Mouse (Mus musculus) hindbrain, embryonic 13.5 days (tissue): ENCODE measurements around the gene 4930404N11Rik. TPM values are rescaled to one million over a fixed set of nuclear protein-coding genes. Genes with fewer than 3 reads are reported as not detected.

ENCODE experiments used
- ATAC-seq: fragments of 200-750 bp; cut with Nextera tagmentation; 2 replicates; pipeline ENCODE4 v1.8.0; 2017; ENCODE audit warnings: moderate TSS enrichment; ENCODE audit not compliant: low FRiP score
- H3K27ac ChIP-seq: fragments of 300-500 bp; sonication (generic); 2 replicates; pipeline ENCODE4 v1.5.1; 2015; ENCODE audit warnings: inconsistent platforms, mild to moderate bottlenecking, moderate library complexity
- H3K27me3 ChIP-seq: fragments of 300-500 bp; sonication (generic); 2 replicates; pipeline ENCODE4 v1.6.1; 2015; ENCODE audit warnings: mild to moderate bottlenecking, inconsistent platforms
- H3K36me3 ChIP-seq: fragments of 300-500 bp; sonication (generic); 2 replicates; pipeline ENCODE4 v1.6.1; 2015; ENCODE audit warnings: mild to moderate bottlenecking, inconsistent platforms
- H3K4me1 ChIP-seq: fragments of 300-500 bp; sonication (generic); replicated peaks from 2 replicates; pipeline ENCODE4 v1.6.1; 2015; ENCODE audit warnings: inconsistent platforms
- H3K4me2 ChIP-seq: fragments of 300-500 bp; sonication (generic); 2 replicates; pipeline ENCODE4 v1.6.1; 2015; ENCODE audit warnings: inconsistent platforms, mild to moderate bottlenecking, moderate library complexity
- H3K4me3 ChIP-seq: fragments of 300-500 bp; sonication (generic); 2 replicates; pipeline ENCODE4 v1.5.1; 2015; ENCODE audit warnings: mild to moderate bottlenecking, inconsistent platforms
- H3K9ac ChIP-seq: fragments of 300-500 bp; sonication (generic); 2 replicates; pipeline ENCODE4 v1.6.1; 2015; ENCODE audit warnings: mild to moderate bottlenecking, inconsistent platforms
- H3K9me3 ChIP-seq: fragments of 300-500 bp; sonication (generic); 2 replicates; pipeline ENCODE4 v1.6.1; 2016; ENCODE audit warnings: inconsistent platforms
- WGBS: fragments of 180-500 bp; shearing (Covaris S2); methylation state at CpG from one replicate; pipeline ENCODE4 v1.1.7; 2015; 5-methylcytosine and 5-hydroxymethylcytosine counted together
- polyA plus RNA-seq: library from polyadenylated mRNA; unstranded; fragments of >200 nt; fragmentation: Nextera tagmentation; extraction: Ambion mirVana; gene quantifications from 2 replicates; pipeline ENCODE4 v1.2.1, GENCODE M21; 2015

4930404N11Rik gene
- polyA plus RNA-seq, 1 experiment from 2014 or later, result 1.1 TPM

DNA sequence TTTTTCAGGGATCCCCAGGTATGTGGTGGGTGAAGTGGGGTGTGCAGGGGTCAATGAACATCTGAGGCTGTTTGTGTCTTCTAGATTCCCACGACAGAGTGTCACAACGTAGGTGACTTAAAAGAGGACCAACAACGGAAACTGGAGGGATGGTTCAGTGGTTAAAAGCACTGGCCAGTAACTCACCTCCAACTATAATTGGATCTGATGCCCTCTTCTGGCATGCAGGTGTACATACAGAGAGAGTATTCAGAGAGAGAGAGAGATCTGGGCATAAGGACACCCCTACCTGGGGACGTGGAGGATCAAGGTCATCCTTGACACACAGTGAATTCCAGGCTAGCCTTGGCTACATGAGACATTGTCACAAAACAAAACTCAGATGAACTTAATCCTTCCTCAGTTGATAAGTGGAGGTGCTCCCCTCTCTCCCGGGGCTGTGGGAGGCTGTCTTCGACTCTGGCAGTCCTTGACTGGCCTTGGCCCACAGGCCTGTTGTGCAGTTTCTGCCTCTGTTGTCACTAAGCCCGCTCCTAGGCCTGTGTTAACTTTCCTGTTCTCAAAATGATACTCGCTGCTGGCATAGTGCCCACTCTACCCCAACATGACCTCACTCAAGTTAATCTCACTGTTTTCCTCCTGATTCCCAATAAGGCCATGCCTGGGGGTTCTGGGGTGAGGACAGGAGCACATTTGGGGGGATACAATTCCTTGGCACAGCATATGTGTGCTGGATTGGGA is 21.0 kb downstream of the 4930404N11Rik start:
- Histone ChIP-seq H3K4me1 (peaks cover 28% of the 10 kb centered on the region), H3K4me3 (no peak overlapping the region), H3K4me2 (no peak overlapping the region), H3K36me3 (no peaks in the 10 kb centered on the region), H3K9ac (no peak overlapping the region), H3K9me3 (no peaks in the 10 kb centered on the region), H3K27ac (no peak overlapping the region), H3K27me3 (peaks cover 92% of the 10 kb centered on the region)
- ATAC-seq, result no peak
- 59% methylated on average over 8 of the region's 8 CpGs for WGBS

DNA sequence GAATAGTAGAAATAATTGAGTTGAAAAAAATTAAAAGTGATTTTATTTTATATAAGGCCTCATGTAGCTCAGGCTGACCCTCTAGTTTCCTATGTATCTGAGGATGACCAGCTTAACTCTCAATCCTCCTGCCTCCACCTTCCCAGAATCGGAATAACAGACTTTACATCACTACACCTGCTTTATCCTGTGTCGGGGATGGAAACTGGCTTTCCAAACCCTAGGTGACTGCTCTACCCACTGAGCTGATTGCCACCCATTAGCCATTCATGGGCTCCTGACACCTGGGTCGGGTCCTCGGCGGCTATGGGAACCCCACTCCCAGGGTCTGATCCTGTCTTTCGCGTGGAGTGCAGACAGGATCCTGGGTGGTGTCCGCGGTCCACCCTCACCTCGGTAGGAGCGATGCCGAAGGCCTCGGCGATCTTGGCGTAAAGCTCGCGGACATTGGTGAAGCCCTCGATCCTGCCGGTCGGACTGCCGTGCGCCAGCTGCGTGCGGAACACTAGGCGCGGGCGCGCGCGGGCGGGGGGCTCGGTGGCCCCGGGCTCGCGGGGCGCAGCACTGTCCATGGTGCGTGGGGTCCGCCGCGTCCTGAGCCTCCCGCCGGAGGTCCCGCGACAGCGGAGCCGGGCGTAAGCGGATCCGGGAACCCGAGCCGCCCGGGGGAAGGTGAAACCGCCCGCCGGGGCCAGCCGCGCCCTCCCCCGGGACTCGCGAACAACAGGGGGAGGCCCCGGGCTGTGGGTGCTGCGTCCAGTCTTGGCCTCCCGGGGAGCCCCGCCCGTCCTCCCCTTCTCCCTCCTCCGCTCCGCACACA is 22.7 kb downstream of the 4930404N11Rik start, which contains the start of gene Gipc3:
Gene Gipc3, minus strand, starts transcription at position 581 of the 820 bp plus-strand sequence.
- no peak within 1 kb of the TSS for H3K27ac ChIP-seq
- whole genome bisulfite sequencing, result 8% methylated on average over 55 of the region's 67 CpGs

DNA sequence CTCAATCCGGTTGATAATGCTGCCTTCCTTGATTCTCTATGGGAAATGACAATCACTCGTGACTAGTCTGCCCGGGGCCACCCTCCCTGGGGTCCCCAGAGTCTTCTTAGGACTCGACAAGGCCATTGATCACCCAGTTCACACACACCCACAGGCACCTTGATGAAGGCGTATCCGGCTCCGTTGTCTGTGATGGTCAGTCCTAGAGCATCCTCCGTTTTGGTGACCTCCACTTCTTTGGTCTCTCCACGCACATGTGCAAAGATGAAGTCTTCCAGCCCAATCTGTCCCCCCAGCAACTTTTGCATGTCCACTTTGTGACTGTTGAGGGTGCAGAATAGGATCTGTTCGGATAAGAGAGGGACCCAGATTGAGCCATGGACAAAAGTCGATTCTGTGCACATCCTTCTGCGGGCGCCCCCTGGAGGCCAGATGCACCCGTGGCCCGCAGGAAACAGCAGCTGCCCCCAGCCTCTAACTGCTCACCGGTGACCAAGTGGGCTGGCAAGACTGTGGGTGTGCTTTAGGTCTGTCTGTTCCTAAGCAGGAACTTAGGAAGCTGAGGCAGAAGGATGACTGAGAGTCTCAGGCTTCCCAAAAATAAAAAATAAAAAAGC is 24.2 kb downstream of the 4930404N11Rik start:
- no peak overlapping the region for H3K4me3 ChIP-seq
- H3K4me2 ChIP-seq, result no peak overlapping the region
- no peak overlapping the region for H3K27ac ChIP-seq
- H3K9ac ChIP-seq, result no peak overlapping the region
- ATAC-seq, result no peak
- 36% methylated on average over 16 of the region's 16 CpGs for WGBS
- no peaks in the 10 kb centered on the region for H3K9me3 ChIP-seq
- peaks cover 10% of the 10 kb centered on the region for H3K4me1 ChIP-seq
- no peaks in the 10 kb centered on the region for H3K36me3 ChIP-seq
- H3K27me3 ChIP-seq, result peaks cover 86% of the 10 kb centered on the region

More for the DNA sequence above, 22.7 kb downstream of the 4930404N11Rik start, which contains the start of gene Gipc3:
- H3K9me3 ChIP-seq, result no peaks in the 10 kb centered on the region
- H3K9ac ChIP-seq, result peak within 1 kb of the TSS; percentile 67
- peaks cover 88% of the 10 kb centered on the region for H3K27me3 ChIP-seq
- H3K4me2 ChIP-seq, result peak within 1 kb of the TSS; percentile 66
- peaks cover 18% of the 10 kb centered on the region for H3K4me1 ChIP-seq
- no peak for ATAC-seq
- no peaks in the 10 kb centered on the region for H3K36me3 ChIP-seq
- peak within 1 kb of the TSS; percentile 46 for H3K4me3 ChIP-seq

DNA sequence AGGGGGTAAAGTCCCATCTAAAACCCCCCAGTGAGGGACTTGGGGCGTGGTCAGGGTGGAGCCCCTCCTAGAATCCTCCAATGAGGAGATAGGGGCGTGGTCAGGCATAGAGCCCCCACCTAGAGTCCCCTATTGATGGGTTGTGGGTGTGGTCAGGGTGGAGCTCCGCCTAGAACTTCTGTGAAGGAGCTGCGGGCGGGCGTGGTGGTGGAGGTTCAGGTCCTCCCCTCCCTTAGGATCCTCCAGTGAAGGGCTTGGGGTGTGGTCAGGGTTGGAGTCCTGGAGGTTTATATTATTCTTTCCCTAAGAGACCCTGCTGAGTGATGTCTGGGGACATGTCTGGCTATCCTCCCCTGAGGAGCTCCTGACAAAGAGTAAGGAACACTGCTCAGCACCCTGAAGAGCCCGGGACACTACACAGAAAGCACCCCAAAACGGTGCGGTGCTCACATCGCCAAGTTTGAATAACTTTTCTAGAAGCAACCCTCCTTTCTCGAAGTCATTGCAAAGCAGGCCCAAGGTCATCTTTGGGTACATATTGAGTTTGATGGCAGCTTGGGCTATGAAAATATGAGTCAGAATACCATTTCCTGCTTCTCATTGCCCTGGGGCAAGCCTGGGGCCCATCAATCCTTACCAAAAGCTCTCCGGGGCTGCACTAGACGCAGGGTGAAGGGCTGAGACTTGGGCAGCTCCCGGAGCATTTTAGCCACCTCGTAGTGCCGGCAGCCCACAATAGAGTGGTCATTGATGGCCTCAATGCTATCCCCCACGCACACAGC is 24.9 kb downstream of the 4930404N11Rik start:
- Histone ChIP-seq H3K4me2 (no peak overlapping the region), H3K27me3 (peaks cover 79% of the 10 kb centered on the region), H3K9me3 (no peaks in the 10 kb centered on the region), H3K9ac (no peak overlapping the region), H3K4me1 (peaks cover 8% of the 10 kb centered on the region), H3K27ac (no peak overlapping the region), H3K4me3 (no peak overlapping the region), H3K36me3 (no peaks in the 10 kb centered on the region)
- ATAC-seq, result no peak
- WGBS, result 34% methylated on average over 17 of the region's 17 CpGs

DNA sequence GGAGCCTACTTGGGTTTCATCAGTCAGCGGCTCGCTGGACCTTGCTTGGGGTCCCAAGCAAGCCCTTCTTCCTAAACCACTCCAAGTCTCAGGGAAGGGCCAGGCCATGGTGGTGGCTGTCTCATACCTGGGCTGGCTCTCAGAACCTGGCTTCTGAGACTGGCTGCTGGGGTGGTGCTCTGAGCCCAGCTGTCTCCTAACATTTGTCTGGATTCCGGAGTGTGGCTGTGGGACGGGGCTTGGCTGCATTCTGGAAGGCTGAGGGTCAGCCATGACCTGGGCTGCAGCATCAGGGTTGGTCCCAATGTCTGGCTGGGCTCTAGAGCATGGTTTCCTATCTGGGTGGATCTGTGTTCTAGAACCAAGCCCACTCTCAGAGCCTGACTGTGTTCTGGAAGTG is 29.1 kb downstream of the 4930404N11Rik start:
- WGBS, result 93% methylated on average over 4 of the region's 4 CpGs
- Histone ChIP-seq H3K9me3 (no peaks in the 10 kb centered on the region), H3K27me3 (peaks cover 69% of the 10 kb centered on the region), H3K27ac (no peak overlapping the region), H3K4me1 (peaks cover 12% of the 10 kb centered on the region), H3K36me3 (no peaks in the 10 kb centered on the region), H3K9ac (no peak overlapping the region), H3K4me3 (no peak overlapping the region), H3K4me2 (no peak overlapping the region)
- no peak for ATAC-seq

DNA sequence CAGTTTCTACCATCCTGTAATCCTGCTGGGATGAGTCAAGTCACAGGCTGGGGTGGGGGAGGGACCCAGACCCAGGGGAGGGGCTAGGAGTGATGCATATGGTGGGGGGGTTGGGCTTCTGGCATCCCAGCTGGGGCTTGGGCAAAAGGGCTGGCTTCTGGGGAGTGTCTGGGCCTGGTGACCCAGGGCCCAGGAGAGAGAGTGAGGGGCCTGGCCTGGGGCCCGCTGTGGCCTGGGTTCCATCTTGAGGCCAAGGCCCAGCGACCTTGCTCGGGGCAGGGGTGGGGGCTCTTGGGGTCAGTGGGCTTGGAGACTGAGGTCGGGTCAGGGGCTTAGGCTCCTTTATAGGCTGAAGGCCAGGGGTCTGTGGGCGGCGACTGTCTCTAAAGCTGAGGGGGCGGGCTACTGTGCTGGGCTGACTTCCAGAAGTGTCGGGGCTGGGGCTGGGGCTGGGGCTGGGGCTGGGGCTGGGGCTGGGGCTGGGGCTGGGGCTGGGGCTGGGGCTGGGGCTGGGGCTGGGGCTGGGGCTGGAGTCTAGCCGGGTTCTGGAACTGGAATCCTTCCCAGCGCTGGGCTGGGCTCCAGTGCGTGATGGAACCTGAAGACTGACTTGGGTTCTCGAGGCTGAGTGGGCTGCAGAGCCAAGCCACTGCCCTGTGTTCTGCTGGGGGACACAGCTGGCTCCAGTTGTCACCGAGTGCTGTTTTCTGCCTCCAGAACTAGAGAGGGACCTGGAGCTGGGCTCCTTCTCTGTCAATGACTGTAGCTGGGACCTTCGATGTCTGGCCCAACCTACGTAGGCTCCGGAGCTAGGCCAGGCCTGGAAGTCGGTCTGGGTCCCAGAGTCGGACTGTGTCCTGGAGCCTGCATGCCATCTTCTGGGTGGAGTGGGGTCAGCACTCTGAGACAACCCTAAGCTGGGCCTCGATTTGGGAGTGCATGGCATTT is 29.9 kb downstream of the 4930404N11Rik start:
- ATAC-seq, result no peak
- H3K9me3 ChIP-seq, result no peaks in the 10 kb centered on the region
- 41% methylated on average over 15 of the region's 19 CpGs for WGBS
- no peak overlapping the region for H3K4me3 ChIP-seq
- H3K9ac ChIP-seq, result 0 out of 2 replicates have a peak overlapping the region, but pooled peaks have one; percentile 19
- H3K27me3 ChIP-seq, result peaks cover 63% of the 10 kb centered on the region
- H3K36me3 ChIP-seq, result no peaks in the 10 kb centered on the region
- no peak overlapping the region for H3K27ac ChIP-seq
- H3K4me1 ChIP-seq, result peaks cover 12% of the 10 kb centered on the region
- H3K4me2 ChIP-seq, result no peak overlapping the region

DNA sequence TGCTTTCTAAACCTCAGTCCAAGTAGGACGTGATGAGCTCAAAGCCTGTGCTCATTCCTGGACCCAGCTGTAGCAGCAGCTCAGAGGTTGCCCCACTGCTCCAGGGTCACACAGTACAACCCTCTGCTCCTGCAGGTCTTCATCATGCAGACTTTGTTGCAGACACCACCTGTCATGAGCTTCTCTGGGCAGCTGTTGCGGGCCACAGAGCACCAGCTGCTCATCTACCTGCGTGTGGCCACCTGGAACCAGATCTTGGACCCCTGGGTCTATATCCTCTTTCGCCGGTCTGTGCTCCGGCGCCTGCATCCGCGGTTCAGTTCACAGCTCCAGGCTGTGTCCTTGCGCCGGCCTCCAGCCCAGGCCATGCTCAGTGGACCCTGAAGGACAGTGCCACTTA is 31.3 kb downstream of the 4930404N11Rik start:
- H3K27me3 ChIP-seq, result peaks cover 60% of the 10 kb centered on the region
- H3K36me3 ChIP-seq, result no peaks in the 10 kb centered on the region
- H3K27ac ChIP-seq, result no peak overlapping the region
- H3K4me1 ChIP-seq, result peaks cover 12% of the 10 kb centered on the region
- no peak for ATAC-seq
- no peak overlapping the region for H3K4me3 ChIP-seq
- H3K4me2 ChIP-seq, result no peak overlapping the region
- 68% methylated on average over 11 of the region's 11 CpGs for WGBS
- H3K9me3 ChIP-seq, result no peaks in the 10 kb centered on the region
- H3K9ac ChIP-seq, result no peak overlapping the region

DNA sequence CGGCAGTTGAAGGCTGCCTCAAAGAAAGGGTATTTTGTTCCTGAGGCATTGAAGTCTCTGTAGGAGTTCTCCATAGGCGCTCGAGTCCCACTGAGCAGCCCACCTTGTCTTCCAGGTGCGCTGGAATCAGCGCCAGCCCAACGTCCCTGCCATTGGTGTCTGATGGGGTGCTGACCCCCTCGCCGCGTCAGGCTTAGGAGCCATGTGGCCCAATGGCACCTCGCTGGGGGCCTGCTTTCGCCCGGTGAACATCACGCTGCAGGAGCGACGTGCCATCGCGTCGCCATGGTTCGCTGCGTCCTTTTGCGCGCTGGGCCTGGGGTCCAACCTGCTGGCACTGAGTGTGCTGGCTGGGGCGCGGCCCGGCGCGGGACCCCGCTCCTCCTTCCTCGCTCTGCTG is 33.3 kb downstream of the 4930404N11Rik start:
- H3K4me1 ChIP-seq, result peaks cover 15% of the 10 kb centered on the region
- peak overlapping the region; percentile 13; the same call in 1 of the 2 replicates for H3K9ac ChIP-seq
- 11% methylated on average over 29 of the region's 29 CpGs for WGBS
- H3K27me3 ChIP-seq, result peaks cover 44% of the 10 kb centered on the region
- no peak overlapping the region for H3K4me2 ChIP-seq
- H3K36me3 ChIP-seq, result peaks cover 11% of the 10 kb centered on the region
- no peaks in the 10 kb centered on the region for H3K9me3 ChIP-seq
- no peak for ATAC-seq
- H3K4me3 ChIP-seq, result 0 out of 2 replicates have a peak overlapping the region, but pooled peaks have one; percentile 7
- no peak overlapping the region for H3K27ac ChIP-seq

DNA sequence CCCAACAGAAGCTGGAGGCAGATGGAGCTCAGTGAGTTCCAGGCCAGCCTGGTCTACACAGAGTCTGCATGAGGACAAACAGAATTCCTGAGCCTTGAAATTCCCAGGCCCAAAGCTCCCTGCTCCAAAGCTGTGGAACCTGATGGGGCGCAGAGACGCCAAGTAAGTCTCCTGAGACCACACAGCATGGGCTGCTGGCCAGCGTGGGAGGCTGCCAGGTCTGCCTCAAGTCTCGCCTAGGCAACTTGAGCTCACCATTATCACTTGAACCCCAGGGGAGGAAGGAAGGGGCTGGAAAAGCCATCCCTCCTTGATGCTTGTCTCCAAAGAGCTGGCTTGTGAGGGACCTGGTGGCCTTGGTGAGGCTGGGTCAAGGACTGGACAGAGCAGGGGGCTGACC is 35.6 kb downstream of the 4930404N11Rik start:
- H3K9me3 ChIP-seq, result no peaks in the 10 kb centered on the region
- no peak overlapping the region for H3K27ac ChIP-seq
- H3K27me3 ChIP-seq, result peaks cover 39% of the 10 kb centered on the region
- WGBS, result 71% methylated on average over 4 of the region's 4 CpGs
- H3K4me3 ChIP-seq, result no peak overlapping the region
- no peak overlapping the region for H3K4me2 ChIP-seq
- peaks cover 9% of the 10 kb centered on the region; the same call in 1 of the 2 replicates for H3K4me1 ChIP-seq
- peaks cover 34% of the 10 kb centered on the region for H3K36me3 ChIP-seq
- H3K9ac ChIP-seq, result peak overlapping the region; percentile 35; the same call in 1 of the 2 replicates
- ATAC-seq, result no peak

DNA sequence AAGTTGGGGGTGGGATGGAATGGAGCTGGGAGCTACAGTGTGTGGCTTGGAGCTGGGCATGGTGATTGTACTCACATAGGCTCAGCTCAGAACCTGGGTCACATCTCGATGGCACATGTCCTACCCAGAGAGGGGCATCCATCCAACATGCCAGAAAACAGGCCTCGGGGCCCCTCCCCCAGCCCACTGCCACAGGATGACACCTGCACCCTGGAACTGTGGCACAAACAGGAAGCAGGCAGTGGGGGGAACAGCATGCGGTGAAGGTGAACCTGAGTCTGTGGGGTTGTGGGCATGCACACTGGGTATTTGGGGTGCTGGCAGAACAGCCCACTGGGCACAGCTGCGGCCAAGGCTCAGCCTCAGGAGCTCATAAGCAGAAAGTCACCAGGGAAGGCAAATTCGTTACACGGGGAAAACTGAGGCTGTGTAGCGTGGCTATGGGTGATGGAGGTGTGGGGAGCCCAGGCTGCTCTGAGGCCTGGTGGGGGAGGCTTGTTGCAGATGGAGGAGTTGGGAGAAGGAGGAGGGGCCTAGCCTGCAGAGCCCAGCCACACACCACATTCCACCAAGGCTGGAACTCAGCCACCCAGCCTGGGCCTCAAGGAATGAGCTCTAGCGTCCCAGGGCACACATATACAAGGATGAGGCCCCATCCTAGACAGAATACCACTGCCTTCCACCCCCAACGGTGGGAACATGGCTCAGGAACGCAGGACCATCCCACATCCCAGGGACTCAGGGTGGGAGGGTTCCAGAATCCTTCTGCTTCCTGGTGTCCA is 36.2 kb downstream of the 4930404N11Rik start:
- peaks cover 40% of the 10 kb centered on the region for H3K36me3 ChIP-seq
- H3K27ac ChIP-seq, result no peak overlapping the region
- no peak overlapping the region for H3K4me3 ChIP-seq
- no peak for ATAC-seq
- WGBS, result 79% methylated on average over 10 of the region's 10 CpGs
- peaks cover 9% of the 10 kb centered on the region; the same call in 1 of the 2 replicates for H3K4me1 ChIP-seq
- H3K4me2 ChIP-seq, result no peak overlapping the region
- no peaks in the 10 kb centered on the region for H3K9me3 ChIP-seq
- H3K27me3 ChIP-seq, result peaks cover 33% of the 10 kb centered on the region
- H3K9ac ChIP-seq, result no peak overlapping the region
